Mouse (Mus musculus) liver, embryonic 13.5 days (tissue): Measurements from ENCODE around the gene 2810408A11Rik. TPM values are rescaled to one million over a fixed set of nuclear protein-coding genes. Genes with fewer than 3 reads are reported as not detected.

Experiments used
- ATAC-seq: fragments of 200-750 bp; cut with Nextera tagmentation; 2 replicates; pipeline ENCODE4 v1.8.0; 2017; ENCODE audit warnings: low read depth, mild to moderate bottlenecking, moderate number of reproducible peaks, moderate library complexity
- DNase-seq: peaks from one replicate; pipeline ENCODE4 v3.0.0; 2022
- H3K27ac ChIP-seq: fragments of 300-500 bp; sonication (generic); 2 replicates; pipeline ENCODE4 v1.5.1; 2015; ENCODE audit warnings: moderate library complexity, mild to moderate bottlenecking, inconsistent platforms
- H3K27me3 ChIP-seq: fragments of 300-500 bp; sonication (generic); 2 replicates; pipeline ENCODE4 v1.6.1; 2015; ENCODE audit warnings: mild to moderate bottlenecking, inconsistent platforms
- H3K36me3 ChIP-seq: fragments of 300-500 bp; sonication (generic); 2 replicates; pipeline ENCODE4 v1.6.1; 2015; ENCODE audit warnings: mild to moderate bottlenecking, inconsistent platforms
- H3K4me1 ChIP-seq: fragments of 300-500 bp; sonication (generic); replicated peaks from 2 replicates; pipeline ENCODE4 v1.6.1; 2015; ENCODE audit warnings: inconsistent platforms
- H3K4me2 ChIP-seq: fragments of 300-500 bp; sonication (generic); 2 replicates; pipeline ENCODE4 v1.6.1; 2015; ENCODE audit warnings: inconsistent platforms, mild to moderate bottlenecking, moderate library complexity
- H3K4me3 ChIP-seq: fragments of 300-500 bp; sonication (generic); replicated peaks from 2 replicates; pipeline ENCODE4 v1.5.1; 2015; ENCODE audit warnings: mild to moderate bottlenecking, inconsistent platforms
- H3K9ac ChIP-seq: fragments of 300-500 bp; sonication (generic); 2 replicates; pipeline ENCODE4 v1.6.1; 2015; ENCODE audit warnings: mild to moderate bottlenecking, inconsistent platforms
- H3K9me3 ChIP-seq: fragments of 300-500 bp; sonication (generic); replicated peaks from 2 replicates; pipeline ENCODE4 v1.6.1; 2016; ENCODE audit warnings: inconsistent platforms
- WGBS: fragments of 180-500 bp; shearing (Covaris S2); methylation state at CpG from one replicate; pipeline ENCODE4 v1.1.7; 2015; ENCODE audit not compliant: insufficient replicate concordance; 5-methylcytosine and 5-hydroxymethylcytosine counted together
- polyA plus RNA-seq: library from polyadenylated mRNA; unstranded; fragments of >200 nt; fragmentation: Nextera tagmentation; extraction: Ambion mirVana; gene quantifications from 2 replicates; pipeline ENCODE4 v1.2.1, GENCODE M21; 2015

The 2810408A11Rik gene
- 0.89 and 1.0 TPM in 2 replicates for polyA plus RNA-seq

DNA sequence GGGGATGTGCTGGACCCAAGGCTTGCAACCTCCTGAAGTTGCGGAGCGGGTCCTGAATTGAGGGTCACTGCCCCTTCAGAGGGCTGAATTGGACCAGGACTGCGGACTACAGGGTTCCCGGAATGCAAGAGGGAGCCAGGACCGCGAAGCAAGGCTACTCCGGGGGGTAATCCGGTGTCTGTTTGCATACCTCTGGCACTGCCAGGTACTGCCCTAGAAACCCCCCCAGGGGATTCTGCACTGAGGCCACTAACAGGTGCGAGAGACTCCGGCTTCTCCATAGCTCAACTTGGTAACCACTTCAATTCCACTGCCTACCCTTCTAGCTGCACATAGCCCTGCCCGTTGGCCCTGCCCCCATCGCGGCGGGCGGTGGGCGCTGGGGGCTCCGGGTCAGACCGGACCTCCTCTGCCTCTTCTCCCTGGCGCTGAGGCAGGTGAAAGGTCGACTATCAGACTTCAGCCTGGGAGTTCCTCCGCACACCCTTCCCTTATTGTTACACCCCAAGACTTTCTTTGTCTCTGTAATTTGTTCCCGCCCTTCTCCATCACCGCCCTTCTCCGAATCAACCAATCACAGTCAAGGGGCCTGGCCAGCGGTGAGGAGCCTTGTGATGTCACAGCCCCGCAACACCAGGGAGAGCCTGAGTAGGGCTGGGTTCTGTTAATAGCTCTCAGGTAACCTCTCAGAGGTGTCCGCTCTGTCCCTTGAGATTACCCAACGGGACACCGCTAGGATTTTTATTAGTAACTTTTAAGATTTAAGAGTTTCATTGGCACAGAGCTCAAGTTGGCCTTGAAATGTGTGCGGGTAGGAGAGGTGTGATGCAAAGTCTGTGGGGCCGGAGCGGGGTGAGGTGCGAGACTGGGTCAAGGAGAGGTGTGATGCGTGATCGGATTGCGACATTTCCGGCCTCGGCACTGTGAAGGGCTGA, at the start of gene 2810408A11Rik, which contains the start of gene Neurl4:
Gene 2810408A11Rik (minus strand): TSS at position 517 of the 935 bp plus-strand sequence.
Gene Neurl4 (plus strand): TSS at position 602 of the 935 bp plus-strand sequence.
- Histone ChIP-seq H3K27me3 (no peaks in the 10 kb centered on the region; the same call in 1 of the 2 replicates), H3K4me3 (peak within 1 kb of the TSS; percentile 93), H3K9me3 (no peaks in the 10 kb centered on the region), H3K4me1 (peaks cover 47% of the 10 kb centered on the region), H3K4me2 (peak within 1 kb of the TSS; percentile 87), H3K36me3 (peaks cover 29% of the 10 kb centered on the region), H3K27ac (peak within 1 kb of the TSS; percentile 98), H3K9ac (peak within 1 kb of the TSS; percentile 94)
- peak; percentile 89 for ATAC-seq
- peak; percentile 90 for DNase-seq
- WGBS: under 1% methylated on average over 38 of the region's 38 CpGs

DNA sequence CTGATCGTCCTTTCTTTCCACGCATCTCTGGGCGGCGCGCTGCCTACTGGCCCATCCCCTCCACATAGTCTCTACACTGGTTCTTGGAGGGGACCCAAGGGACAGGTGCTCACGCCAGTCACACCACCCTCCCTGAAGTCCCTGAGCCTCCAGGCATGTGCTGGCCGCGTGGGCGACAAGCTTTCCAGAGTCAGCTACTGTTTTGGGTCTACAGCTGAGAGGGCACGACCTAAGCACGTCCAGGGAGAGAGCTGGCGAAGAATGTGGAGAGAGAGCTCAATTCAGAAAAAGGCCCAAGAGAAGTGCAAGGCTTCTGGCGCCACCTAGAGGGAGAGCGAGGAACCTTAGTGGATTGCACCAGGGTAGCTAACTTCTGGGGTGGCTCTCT, 48.0 kb upstream of the 2810408A11Rik start:
- peaks cover 54% of the 10 kb centered on the region for H3K27me3 ChIP-seq
- ATAC-seq: peak; percentile 35

DNA sequence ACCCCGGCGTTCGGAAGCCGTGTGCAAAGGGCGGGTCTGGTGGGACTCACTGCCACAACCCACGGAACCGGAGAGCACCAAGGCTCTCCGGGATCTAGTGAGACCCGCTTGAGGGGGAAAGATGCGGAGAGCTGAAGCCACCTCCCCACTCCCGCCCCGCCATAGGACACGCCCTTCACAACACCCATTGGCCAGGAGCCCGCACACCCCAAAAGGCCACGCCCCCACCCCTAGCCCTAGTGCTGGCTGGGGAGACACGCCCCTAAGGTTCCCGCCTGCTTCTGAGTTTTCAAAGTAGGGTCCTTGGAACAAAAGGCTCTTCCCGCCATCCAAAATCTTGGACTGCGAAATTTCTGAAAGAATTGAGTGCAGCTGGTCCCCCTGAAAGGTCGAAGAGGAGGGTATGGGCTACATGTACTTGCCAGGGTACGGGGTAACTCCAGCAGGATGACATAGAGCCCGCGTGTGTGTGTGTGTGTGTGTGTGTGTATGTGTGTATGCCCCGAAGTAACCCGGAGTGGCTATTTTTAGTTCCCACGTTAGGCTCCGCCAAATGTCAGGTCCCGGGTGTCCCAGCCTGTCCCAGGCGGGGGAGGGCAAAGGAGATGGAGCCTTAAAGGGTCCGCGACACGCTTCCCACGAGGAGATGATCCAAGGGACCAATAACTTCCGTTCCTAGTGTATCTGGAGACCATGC, 47.4 kb upstream of the 2810408A11Rik start, which contains the start of gene Slc2a4:
Gene Slc2a4 (minus strand): TSS at position 123 of the 697 bp plus-strand sequence.
- H3K9ac ChIP-seq: peak within 1 kb of the TSS; percentile 87
- H3K27ac ChIP-seq: peak within 1 kb of the TSS; percentile 93
- ATAC-seq (peak; percentile 86), DNase-seq (peak; percentile 96)
- peaks cover 56% of the 10 kb centered on the region for H3K4me1 ChIP-seq
- H3K36me3 ChIP-seq: peaks cover 27% of the 10 kb centered on the region
- WGBS: 1% methylated on average over 34 of the region's 34 CpGs
- H3K27me3 ChIP-seq: peaks cover 55% of the 10 kb centered on the region
- H3K9me3 ChIP-seq: no peaks in the 10 kb centered on the region
- peak within 1 kb of the TSS; percentile 78 for H3K4me3 ChIP-seq
- peak within 1 kb of the TSS; percentile 95 for H3K4me2 ChIP-seq

More for the DNA sequence above, 48.0 kb upstream of the 2810408A11Rik start:
- Histone ChIP-seq H3K27ac (peak overlapping the region; percentile 87), H3K9me3 (no peaks in the 10 kb centered on the region), H3K4me3 (peak overlapping the region; percentile 78), H3K9ac (peak overlapping the region; percentile 77), H3K4me2 (peak overlapping the region; percentile 95), H3K36me3 (peaks cover 22% of the 10 kb centered on the region), H3K4me1 (peaks cover 59% of the 10 kb centered on the region)
- peak; percentile 81 for DNase-seq
- WGBS: 2% methylated on average over 14 of the region's 14 CpGs

DNA sequence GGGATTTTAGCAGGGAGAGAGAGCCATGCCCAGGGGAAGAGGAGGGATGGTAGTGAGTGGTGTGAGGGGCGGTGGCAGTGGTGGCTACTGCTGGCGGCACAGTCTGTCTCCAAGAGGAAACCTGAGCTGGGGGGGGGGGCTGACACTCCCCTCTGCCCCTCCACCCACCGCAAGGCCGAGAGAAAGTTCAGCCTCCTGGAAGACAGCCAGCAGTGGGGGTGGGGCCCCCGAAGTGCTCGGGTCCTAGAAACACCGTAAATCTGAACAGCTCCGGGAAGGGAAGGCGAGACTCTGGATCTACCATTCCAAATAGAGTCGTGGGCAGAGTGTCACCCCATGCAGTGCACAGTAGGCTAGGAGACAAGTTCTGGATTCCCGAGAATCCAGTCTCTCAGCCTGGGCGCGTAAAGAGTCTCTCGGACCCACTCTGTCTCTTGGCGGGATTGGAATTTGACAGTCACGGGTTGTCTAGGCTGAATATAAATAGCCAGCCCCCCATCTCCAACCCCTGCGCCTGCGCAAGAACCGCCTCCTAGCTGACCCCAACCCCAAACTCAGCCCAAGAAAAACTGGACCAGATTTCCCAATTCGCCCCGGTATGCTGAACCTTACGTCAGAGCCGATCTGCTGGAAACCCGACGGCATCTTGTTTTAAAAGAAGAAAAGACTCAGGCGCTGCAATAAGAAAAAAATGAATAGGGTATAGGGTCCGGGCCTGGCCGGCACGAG, 46.7 kb upstream of the 2810408A11Rik start:
- Histone ChIP-seq H3K4me2 (peak overlapping the region; percentile 95), H3K4me1 (peaks cover 60% of the 10 kb centered on the region), H3K27me3 (peaks cover 59% of the 10 kb centered on the region), H3K4me3 (peak overlapping the region; percentile 78), H3K36me3 (peaks cover 34% of the 10 kb centered on the region), H3K9me3 (no peaks in the 10 kb centered on the region), H3K9ac (peak overlapping the region; percentile 87), H3K27ac (peak overlapping the region; percentile 93)
- no peak for DNase-seq
- no peak for ATAC-seq
- 16% methylated on average over 29 of the region's 29 CpGs for WGBS

GRCm38 (mm10) chr11:69945997-69946891, 45.5 kb upstream of the 2810408A11Rik start:
- H3K4me1 ChIP-seq: peaks cover 60% of the 10 kb centered on the region
- peaks cover 41% of the 10 kb centered on the region for H3K36me3 ChIP-seq
- peaks cover 59% of the 10 kb centered on the region for H3K27me3 ChIP-seq

GRCm38 (mm10) chr11:69945216-69945615, 44.4 kb upstream of the 2810408A11Rik start:
- WGBS: 66% methylated on average over 13 of the region's 13 CpGs
- peak overlapping the region; percentile 93 for H3K27ac ChIP-seq
- no peaks in the 10 kb centered on the region for H3K9me3 ChIP-seq
- peaks cover 58% of the 10 kb centered on the region for H3K27me3 ChIP-seq
- ATAC-seq: no peak
- peaks cover 41% of the 10 kb centered on the region for H3K36me3 ChIP-seq
- H3K4me2 ChIP-seq: peak overlapping the region; percentile 95
- DNase-seq: no peak
- H3K9ac ChIP-seq: peak overlapping the region; percentile 87
- peak overlapping the region; percentile 78 for H3K4me3 ChIP-seq
- peaks cover 60% of the 10 kb centered on the region for H3K4me1 ChIP-seq

More at GRCm38 (mm10) chr11:69945997-69946891, 45.5 kb upstream of the 2810408A11Rik start:
- Histone ChIP-seq H3K27ac (peak overlapping the region; percentile 93), H3K4me2 (peak overlapping the region; percentile 95), H3K9me3 (no peaks in the 10 kb centered on the region), H3K4me3 (peak overlapping the region; percentile 78), H3K9ac (peak overlapping the region; percentile 87)
- peak; percentile 64 for DNase-seq
- 64% methylated on average over 18 of the region's 18 CpGs for WGBS
- peak; percentile 82 for ATAC-seq

DNA sequence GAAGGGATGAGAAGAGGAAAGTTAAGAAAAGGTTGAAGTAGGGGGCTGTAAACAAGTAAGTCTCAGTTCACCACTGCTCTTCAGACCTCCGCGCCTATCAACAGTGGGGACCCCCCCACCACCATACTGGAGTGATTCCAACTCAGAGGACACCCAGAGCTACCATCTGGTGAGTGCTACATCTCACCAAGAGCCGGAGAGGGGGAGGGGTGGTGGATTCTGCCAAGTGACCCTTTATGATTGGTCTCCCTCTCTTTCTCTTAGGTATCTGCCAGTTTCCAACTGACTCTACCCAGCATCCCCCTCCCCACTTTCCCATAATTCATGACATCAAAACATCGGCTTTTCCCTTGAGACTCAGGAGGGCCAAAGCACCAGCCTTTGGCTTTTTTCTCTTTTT, 40.2 kb upstream of the 2810408A11Rik start:
- peaks cover 41% of the 10 kb centered on the region for H3K36me3 ChIP-seq
- peaks cover 48% of the 10 kb centered on the region for H3K4me1 ChIP-seq
- H3K4me2 ChIP-seq: no peak overlapping the region
- WGBS: 80% methylated on average over 4 of the region's 4 CpGs
- H3K27ac ChIP-seq: no peak overlapping the region
- H3K9ac ChIP-seq: no peak overlapping the region
- no peak overlapping the region for H3K4me3 ChIP-seq
- no peak for DNase-seq
- H3K9me3 ChIP-seq: no peaks in the 10 kb centered on the region
- ATAC-seq: no peak
- H3K27me3 ChIP-seq: peaks cover 90% of the 10 kb centered on the region

DNA sequence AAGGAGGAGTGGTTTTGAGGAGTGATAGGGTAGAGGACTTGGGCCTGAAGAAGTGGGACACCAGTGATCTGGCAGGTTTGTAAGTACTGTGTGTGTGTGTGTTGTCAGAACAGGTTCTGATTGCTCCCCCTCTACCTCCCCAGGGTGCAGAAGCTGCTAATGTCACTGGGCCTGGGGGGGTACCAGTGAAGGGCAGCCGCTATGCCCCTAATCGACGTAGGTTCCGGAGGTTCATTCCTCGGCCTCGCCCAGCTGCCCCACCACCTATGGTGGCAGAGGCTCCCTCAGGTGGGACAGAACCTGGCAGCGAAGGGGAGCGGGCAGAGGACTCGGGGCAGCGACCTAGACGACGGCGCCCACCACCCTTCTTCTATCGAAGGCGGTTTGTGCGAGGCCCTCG, 38.9 kb upstream of the 2810408A11Rik start:
- Histone ChIP-seq H3K27ac (no peak overlapping the region), H3K4me3 (no peak overlapping the region), H3K27me3 (peaks cover 95% of the 10 kb centered on the region), H3K9ac (no peak overlapping the region), H3K9me3 (no peaks in the 10 kb centered on the region), H3K36me3 (peaks cover 29% of the 10 kb centered on the region), H3K4me2 (no peak overlapping the region), H3K4me1 (peaks cover 48% of the 10 kb centered on the region)
- no peak for ATAC-seq
- 86% methylated on average over 17 of the region's 17 CpGs for WGBS
- no peak for DNase-seq

- Histone ChIP-seq H3K4me3 (no peak overlapping the region), H3K27ac (no peak overlapping the region), H3K9ac (no peak overlapping the region), H3K4me2 (no peak overlapping the region), H3K27me3 (peaks cover 95% of the 10 kb centered on the region), H3K9me3 (no peaks in the 10 kb centered on the region), H3K4me1 (peaks cover 48% of the 10 kb centered on the region), H3K36me3 (peaks cover 23% of the 10 kb centered on the region)
- WGBS: 39% methylated on average over 5 of the region's 5 CpGs
- DNase-seq (no peak), ATAC-seq (no peak)
These were observed 38.4 kb upstream of the 2810408A11Rik start for GRCm38 (mm10) chr11:69939181-69939580.
